Mouse (Mus musculus) layer of hippocampus, adult 9-11 months (tissue): ENCODE measurements at regions not wholly inside any gene's neighbourhood (a gene's known extent, or its start where the extent isn't known, plus 50 kb on each side); places are given as distances from the start of the nearest gene placed in this dataset.

ENCODE experiments used
- DNase-seq: peaks from one replicate; pipeline ENCODE4 v3.0.0; 2022

- DNase-seq: no peak
These were observed 571.6 kb downstream of the Btbd3 start for GRCm38 (mm10) chr2:138827813-138828570.

GRCm38 (mm10) chr2:138838846-138839245 is 582.5 kb downstream of the Btbd3 start:
- no peak for DNase-seq

DNA sequence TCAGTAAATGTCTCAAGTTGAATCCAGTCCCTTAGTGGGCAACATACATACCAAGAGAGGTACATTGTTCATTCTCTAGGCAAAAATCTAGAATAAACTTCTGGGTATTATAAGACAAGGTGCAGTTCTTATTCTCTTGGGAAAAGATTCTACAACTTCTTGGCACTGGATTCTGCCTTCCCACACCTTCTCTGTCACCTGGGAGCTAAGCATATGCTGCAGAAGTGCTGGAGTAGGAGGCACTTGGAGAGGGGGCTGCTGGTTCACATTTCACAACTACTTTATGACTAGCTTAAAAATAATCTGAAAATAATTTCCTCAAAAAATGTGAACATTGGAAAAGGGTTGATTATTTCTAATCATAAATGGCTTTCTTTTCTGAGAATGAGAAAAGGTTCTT is 602.8 kb downstream of the Btbd3 start:
- peak; percentile 29 for DNase-seq

DNA sequence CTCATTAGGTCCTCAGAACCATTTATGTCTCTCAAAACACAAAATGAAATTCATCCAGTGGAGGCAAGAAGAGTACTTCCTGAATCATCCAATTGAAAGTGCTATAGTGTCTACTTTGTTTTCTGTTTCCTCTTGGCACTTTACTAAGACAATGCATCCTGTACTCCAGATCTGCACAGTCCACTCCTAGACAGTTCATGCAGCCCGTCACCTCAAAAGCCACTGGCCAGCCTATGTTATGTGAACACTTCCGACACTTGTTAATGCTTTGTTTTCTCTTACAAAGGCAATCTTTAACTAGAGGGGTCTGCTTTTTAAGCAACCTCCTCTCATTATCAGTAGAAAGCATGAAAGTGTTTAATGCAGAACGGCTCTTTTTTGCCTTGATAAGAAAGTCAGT is 597.1 kb upstream of the Sptlc3 start:
- no peak for DNase-seq

- DNase-seq: peak; percentile 26
These were observed 596.6 kb upstream of the Sptlc3 start for GRCm38 (mm10) chr2:138897101-138897500.

GRCm38 (mm10) chr2:138937165-138937564 is 556.5 kb upstream of the Sptlc3 start:
- no peak for DNase-seq

- no peak for DNase-seq
These were observed 554.3 kb upstream of the Sptlc3 start for GRCm38 (mm10) chr2:138939367-138939766.

- DNase-seq: no peak
These were observed 527.5 kb upstream of the Sptlc3 start for GRCm38 (mm10) chr2:138966110-138966790.

DNA sequence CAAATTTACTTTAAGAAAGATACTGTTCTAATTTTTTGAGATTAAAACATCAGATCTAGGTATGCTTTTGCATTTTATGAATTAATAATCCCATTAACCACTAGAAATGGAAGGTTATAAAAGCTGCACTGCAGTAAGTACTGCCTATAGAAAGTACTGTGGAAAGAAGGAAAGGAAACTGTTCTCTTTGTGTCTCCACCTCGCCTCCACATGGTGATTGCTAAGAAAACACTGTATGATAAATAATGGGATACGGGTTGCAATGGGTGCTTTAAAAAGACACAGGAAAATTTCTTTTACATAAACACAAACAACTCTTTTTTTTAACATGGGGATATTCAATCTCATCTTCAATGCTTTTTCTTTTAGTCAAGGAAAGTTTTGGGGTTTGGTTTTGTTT is 519.2 kb upstream of the Sptlc3 start:
- no peak for DNase-seq

GRCm38 (mm10) chr2:138990031-138990430 is 503.7 kb upstream of the Sptlc3 start:
- DNase-seq: no peak

DNA sequence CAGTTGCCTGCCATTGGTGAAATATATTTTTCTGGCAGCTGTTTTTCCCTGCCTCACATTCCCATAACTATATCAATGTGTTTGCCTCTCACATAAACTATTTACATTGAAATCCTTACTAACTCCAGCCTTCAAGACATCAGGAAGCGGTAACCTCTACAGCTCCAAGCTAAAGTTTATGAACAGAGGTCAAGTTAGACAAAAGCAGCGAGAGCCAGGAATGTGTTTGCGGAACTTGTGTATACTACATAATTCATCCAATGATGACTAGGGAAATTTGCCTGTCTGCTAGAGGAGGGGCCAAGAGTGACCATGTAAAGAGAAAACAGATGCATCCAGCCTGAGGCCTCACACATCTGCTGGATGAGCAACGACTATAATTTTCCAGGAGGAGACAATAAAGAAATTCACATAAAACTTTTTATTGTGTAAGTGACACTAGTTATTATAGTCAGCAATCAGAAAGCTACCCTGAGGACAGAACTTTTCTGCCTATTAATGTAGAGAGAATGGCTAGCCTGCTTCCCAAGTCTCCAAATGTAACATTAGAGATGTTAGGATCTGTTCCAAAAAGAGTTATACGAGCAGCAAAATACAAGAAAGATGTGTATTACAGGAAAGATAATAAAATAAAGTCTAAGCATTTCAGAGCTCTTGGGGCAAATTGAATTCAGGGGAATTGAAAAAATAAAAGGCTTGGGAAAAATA is 461.5 kb upstream of the Sptlc3 start:
- no peak for DNase-seq

- DNase-seq: no peak
These were observed 458.9 kb upstream of the Sptlc3 start for GRCm38 (mm10) chr2:139034800-139035199.

GRCm38 (mm10) chr2:139041671-139042273 is 451.9 kb upstream of the Sptlc3 start:
- DNase-seq: no peak

GRCm38 (mm10) chr2:139044684-139045083 is 449.0 kb upstream of the Sptlc3 start:
- no peak for DNase-seq

DNA sequence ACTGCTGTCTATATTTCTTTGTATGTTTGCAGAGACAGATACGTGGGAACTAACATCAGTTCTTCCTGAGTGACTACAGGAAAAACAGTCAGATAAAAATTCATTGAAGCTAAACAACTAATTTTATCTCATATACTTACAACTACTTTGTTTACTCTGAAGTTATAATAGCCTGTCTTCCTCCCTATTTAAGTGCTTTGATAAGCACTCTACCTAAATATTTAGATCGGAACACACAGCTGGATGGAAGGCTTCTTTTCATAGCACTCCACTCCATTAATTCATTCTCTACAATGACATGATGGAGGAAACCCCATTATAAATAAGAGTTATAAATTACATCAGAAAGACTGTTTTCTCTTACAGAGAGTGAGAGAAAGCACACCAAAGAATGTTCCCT is 438.5 kb upstream of the Sptlc3 start:
- no peak for DNase-seq

DNA sequence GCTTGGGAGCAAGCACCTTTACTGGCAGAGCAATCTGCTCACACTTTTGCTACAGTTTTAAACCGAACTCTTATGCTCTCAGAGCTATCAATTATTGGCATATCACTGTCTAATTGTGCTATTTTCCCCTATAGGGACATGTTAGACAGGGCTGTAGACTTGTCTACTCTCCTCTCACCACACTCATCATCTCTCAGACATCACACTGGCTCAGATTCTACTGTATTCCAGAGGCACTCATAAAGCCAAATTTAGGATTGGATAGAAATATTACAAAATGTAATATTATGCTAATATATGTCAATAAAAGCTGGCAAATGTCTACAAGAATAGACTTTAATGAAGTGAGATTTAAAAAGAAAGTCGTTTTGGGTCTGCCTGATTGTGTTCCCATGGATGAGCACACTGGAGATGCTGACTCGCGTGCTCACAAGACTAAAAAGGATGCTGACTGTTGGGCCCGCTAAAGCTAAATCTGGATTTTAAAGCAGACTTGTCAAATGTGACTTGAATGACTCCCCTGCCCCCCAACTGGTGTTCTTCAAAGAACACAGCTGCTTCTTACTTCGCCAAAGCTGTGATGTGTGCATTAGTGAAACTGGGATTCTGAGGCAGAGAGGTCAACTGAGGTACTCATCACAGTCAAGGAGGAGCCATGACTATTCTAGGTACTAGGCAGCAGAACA is 424.3 kb upstream of the Sptlc3 start:
- DNase-seq: no peak

GRCm38 (mm10) chr2:139071690-139072089 is 422.0 kb upstream of the Sptlc3 start:
- no peak for DNase-seq

- DNase-seq: no peak
These were observed 400.1 kb upstream of the Sptlc3 start for GRCm38 (mm10) chr2:139093487-139094066.

DNA sequence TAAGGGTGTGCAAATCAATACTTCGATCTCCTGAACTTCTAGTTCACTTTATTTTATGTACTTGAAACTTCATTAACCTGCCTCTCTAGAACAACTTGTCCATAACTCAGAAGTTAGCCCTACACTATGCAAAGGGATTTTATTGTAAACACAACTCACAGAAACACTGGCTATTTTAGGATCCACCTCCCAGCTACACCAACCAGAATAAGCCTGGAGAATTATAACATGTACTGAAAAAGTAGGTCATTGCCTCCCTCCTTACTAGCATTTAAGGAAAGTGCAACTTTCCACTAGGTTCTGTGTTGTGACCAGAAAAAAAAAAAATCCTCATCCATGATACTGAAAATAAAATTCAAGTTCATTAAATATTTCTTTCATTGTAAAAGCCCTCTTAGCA is 382.0 kb upstream of the Sptlc3 start:
- DNase-seq: no peak

DNA sequence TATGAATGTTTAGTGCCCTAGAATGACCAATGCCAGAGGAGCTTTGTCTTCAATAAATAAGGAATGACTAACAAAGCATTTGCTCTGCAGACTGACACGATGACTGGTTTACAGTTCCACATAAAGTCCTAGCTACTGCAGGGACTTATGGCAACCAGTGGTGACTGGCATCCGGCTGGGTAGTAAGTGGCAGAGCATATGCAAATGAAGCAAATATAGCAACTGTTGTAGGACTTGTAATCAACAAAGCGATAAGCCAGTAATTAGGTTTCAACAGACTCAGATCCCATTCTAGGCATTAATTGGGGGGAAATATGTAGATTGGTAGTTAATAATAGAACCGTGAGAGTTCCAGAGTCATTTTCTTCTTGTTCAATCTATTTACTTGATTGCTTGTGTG is 379.2 kb upstream of the Sptlc3 start:
- DNase-seq: no peak

DNA sequence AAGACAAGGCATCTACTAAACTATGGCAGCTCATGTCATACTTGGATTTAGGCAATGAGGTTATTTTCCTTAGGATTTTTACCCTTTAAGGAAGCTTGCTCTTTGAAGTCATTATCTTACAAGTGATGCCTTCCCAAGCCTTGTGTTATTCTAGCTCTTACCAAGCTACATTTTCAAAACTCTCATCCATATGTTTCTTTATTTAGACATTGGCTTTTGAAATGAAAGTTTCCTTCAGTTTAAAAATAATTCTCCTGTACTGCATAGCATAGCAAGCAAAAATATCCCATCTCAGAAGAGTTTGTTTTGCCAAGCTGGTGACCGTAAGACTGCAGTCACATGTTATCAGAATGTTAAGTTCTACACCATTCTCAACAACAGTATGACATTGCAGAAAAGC is 372.8 kb upstream of the Sptlc3 start:
- no peak for DNase-seq

DNA sequence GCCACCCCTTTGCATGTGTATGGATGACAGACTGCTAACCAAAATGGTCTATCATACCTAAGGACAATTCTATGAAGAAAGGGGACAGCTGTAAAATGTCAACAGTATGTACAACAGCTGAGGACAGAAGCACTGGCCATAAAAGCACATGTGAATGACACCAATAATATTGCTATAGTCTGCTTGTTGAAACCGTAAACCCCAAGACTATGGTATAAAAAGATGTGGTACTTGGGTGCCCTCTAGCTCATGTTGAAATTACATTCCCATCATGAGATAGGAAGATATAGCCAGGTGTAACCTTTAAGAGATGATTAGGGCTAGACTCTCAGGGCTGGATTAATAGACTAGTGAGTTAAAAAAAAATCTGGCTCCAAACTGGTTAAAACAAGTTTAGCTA is 361.6 kb upstream of the Sptlc3 start:
- no peak for DNase-seq

DNA sequence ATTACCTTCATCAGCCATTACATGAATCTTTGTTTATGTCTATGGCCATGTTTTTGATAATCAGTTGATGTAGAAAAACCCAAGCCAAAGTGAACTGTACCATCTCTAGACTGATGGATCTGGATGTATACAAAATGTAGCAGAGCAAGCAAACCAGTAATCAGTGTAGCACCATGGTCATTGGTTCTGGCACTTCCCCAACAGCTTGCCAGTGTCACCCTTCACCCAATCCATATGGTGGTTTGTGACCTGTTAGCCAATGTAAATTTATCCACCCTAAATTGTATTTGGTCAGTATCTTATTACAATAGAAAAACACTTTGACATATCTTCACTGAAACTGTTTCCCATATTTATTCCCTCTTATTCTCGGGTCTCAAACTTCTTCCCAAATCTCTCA is 346.7 kb upstream of the Sptlc3 start:
- no peak for DNase-seq
